Mouse (Mus musculus) heart, postnatal 25 days (tissue): Measurements from ENCODE around the gene Kcnk1. TPM values are rescaled to one million over a fixed set of nuclear protein-coding genes. Genes with fewer than 3 reads are reported as not detected.

Experiments used
- DNase-seq: peaks from one replicate; pipeline ENCODE4 v3.0.0; 2022; ENCODE audit warnings: low spot score
- intact Hi-C: fragments of 180-260 bp; cut with DNase I; formaldehyde crosslinking; loops from one replicate; pipeline ENCODE4 v1.15.1; 2025
- total RNA-seq, 2 experiments: library from RNA; stranded (reverse); gene quantifications; 2 replicates each; pipeline ENCODE4 v1.2.3; 2021

Kcnk1 gene
- total RNA-seq, 2 experiments from 2014 or later = 0.18 TPM; not detected in 1

DNA sequence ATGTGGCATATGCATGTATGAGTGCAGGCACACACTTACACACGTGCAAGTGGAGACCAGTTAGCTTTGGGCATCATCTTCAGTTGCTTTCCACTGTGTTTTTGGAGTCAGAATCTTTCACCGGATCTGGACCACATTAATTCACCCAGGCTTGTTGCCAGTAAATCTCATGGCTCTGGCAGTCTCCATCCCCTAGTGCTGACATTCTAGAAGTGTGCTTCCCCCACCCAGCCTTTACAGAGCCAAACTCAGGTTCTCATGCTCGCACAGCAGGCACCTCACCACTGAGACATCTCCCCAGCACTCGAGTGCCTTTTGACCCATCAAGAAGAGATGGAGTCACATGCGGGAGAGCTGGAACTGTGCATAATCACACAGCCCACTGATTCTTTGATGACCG, 37.8 kb downstream of the Kcnk1 start:
- intact Hi-C loops = no loop called here
- DNase-seq = no peak

DNA sequence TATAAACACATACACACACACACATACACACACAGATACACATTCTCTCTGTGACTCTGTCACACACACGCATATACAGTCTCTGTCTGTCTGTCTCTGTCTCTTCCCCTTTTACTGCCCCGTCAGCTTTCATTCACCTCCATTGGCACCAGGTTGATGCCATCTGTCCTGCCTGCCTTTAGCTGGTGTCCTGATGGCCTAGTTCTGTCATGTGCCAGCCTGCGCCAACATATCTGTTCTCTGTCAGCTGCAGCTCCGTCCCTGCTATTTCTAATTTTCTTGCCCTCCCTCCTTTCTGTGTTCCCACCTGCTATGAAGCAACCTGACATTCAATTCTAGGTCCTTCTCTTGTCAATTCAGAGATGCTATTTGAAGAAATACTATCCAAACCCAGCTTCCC, 40.1 kb downstream of the Kcnk1 start:
- DNase-seq = no peak
- intact Hi-C loops = no loop called here

DNA sequence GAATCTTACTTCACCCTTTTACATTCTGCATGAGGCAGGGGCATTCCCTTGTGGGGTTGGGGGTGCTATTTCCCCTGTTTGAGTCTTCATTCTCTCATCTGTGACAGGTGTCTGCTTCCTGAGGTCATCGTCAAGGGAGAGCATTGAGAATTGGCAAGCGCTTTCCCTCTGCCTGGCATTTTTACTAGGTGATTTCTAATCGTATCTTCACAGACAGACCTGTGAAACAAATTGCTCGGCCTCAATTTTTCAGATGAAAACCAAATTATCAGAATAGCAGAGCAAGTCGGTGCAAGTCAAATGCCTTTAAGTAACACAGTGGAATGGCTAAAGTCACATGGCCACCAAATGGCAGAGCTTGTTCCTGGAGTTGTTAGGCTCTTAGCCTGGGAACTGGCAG, 41.4 kb downstream of the Kcnk1 start:
- intact Hi-C loops = loop anchor here (2.0 kb wide), 1 partner anchor 50 kb away; no protein-coding TSS in a partner anchor
- no peak for DNase-seq

DNA sequence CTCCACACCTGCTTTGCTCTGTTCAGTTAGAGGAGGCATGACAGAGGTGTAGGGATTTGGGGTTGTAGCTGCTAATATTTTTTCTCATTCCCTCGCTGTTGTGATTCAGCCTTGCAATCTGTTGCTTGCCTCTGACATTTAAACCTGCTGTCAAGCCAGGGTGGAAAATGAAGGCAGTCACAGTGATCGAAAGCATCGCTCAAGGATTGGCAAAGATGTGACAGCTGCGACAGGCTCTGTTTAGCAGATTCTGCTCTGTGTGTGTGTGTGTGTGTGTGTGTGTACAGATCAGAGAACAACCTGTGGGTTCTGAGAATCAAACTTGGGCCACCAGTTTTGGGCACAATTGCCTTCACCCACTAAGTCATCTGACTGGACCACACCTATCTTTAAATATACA, 50.8 kb downstream of the Kcnk1 start:
- DNase-seq = no peak
- intact Hi-C loops = no loop called here

DNA sequence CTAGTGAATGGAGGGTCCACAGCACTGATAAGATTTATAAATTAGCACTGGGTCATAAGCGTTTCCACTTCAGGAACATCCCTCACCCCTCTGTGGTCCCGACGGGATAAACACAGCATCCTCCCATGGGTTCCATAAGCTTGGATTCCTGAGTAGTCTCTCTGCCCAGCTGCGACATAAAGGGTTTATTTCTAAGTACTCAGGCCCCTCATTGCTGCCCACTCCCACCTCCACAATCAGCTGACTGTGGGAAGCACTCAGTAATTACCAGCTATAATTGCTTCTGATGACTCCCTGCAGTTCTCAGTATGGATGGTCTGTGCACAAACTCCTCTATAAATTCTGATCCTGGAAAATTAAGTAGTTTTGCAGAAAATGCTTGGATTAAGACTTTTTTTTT, 58.9 kb downstream of the Kcnk1 start:
- intact Hi-C loops = no loop called here
- DNase-seq = no peak

DNA sequence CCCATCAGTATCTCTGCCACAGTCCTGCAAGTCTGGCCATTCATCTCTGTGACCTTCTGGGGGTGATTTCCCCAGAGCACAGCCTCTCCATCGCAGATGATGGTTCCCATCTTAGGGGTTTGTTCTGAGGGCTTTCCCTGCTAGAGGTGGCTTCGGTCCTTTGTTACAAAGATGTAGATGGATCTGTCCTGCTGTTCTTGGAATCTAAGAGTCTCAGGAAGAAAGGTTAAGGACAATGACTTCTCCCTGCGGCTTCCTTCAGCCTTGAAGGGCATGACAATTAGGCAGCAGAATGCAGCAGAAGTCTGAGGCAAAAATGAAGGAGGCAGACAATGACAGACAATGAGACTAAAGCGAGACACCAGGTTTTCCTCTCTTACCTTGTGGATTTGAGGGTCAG, 63.9 kb downstream of the Kcnk1 start:
- intact Hi-C loops = no loop called here
- DNase-seq = no peak

DNA sequence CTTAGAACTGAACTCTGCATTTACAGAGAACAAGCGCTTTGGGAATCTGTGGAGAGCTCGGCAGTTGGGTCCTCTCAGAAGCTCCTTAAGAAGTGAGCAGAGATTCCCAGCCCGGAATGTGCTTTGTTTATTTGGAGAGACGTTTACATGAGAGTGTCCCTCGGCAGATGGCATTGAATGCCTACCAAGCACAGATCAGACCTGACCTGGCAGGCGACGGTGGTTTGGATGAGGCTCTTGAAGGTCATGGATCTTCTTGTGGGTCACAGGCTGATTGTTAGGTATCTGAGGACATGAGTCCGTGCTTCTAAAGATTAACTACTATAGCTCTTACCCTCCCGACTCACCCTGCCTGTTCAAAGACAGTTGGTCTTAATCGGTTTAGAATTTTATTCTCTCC, 67.9 kb downstream of the Kcnk1 start:
- intact Hi-C loops = no loop called here

DNA sequence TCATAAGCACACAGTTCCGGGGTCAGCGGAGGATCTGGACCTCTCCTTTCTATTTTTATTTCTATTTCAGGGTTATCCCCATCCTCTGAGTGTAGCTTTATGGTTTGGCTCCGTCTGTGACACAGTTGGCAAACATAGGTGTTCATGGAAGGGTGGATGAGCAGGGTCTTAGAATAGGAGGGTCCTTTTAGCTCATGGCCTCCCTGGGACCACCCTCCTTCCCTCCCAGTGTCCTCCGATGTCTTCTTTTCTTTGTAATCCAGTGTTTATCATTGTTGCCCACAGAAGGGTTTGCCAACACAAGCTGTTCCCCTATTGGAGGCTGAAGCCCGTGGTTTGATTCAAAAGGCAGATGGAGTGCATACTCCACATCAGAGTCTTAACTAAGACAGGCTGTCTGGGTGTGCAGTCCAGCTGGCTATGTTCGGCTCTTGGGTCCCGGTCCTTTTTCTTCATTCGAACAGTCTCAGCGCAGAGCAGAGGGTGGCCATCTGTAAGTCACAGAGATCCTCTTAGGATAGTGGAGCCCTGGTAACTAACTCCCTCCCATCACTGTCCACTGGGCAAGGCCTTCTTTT, 69.0 kb downstream of the Kcnk1 start:
- intact Hi-C loops = no loop called here
- no peak for DNase-seq

More for the DNA sequence above, 67.9 kb downstream of the Kcnk1 start:
- DNase-seq = no peak

DNA sequence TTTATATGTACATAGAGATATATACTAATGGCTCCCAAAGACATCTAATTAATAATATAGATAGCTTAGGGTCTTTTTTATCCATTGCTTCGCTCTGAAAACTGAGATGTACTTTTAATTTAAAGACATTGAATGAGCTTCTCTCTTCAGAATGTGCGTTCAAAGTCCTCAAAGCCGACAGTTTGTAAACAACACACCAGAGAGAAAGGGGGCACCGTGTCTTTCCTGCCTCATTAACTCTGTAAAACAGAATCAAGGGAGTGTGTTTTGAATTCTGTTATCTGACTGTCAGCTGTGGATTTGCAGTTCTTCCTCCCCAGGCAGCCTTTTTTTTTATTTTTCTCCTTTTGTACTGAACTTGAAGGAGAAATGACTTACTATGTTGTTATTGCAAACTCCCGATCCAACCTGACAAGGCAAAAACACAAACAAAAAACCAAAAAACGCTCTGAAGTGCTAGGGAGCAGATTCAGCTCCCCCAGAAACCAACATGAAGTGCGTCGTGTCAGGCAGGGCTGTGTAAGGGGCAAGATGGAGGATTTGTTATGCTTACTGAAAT, 69.7 kb downstream of the Kcnk1 start:
- intact Hi-C loops = no loop called here
- no peak for DNase-seq

DNA sequence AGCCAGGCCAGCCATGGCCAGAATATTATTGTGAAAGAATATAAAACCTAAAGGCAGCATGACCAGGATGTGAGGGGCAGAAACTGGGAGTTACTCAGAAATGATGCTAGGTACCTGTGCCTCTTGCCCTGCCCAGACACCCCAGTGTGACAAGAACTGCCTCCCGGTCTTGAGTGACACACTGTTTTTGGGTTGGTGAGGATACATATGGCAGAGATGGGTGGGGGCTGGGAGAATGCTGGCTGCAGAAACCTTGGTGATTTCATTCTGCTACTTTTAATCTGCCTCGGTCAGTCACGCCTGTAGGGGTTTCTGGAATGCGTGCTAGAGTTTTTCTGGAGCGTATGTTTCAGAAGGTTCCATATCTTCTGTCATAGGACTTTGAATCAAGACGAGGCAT, 72.3 kb downstream of the Kcnk1 start:
- DNase-seq = no peak
- intact Hi-C loops = no loop called here

DNA sequence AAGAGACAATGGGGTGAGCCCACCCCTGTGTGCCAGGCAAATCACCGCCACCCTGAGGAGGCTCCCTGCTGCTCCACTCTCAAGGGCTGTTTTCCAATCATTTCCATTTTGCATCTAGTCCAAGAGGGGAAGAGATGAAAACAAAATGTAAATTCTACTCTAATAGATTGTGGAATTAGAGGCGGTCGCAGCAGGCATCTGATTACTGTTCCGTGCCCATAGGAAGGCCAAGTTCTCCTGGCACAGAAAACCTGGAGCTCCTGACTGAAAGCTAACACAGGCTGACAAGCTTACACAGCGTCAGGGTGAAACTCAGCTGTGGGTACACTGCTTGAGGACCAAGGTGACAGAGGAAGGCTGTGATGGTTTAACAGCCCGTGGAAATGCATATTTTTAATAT, 73.2 kb downstream of the Kcnk1 start:
- intact Hi-C loops = no loop called here
- no peak for DNase-seq

DNA sequence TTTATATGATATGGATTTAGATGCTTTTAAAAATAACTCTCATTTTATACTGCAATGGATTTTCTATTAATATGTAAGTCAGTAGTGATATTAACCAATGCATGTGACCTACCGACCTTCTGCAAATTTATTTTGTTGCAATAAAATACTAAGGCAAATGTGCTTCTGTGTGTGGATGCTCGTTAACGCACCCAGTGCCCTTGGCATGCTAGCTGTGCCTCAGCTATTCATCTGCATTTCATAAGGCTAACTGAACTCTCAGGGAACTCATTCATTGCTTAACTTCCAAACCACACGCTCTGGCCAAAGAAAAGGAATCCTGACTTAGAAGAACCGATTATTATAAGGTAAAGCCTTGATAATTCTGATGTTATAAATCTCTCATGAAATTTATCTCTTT, 77.7 kb downstream of the Kcnk1 start:
- DNase-seq = no peak
- intact Hi-C loops = loop anchor here (10.0 kb wide), 1 partner anchor 182 kb away; no protein-coding TSS in a partner anchor

DNA sequence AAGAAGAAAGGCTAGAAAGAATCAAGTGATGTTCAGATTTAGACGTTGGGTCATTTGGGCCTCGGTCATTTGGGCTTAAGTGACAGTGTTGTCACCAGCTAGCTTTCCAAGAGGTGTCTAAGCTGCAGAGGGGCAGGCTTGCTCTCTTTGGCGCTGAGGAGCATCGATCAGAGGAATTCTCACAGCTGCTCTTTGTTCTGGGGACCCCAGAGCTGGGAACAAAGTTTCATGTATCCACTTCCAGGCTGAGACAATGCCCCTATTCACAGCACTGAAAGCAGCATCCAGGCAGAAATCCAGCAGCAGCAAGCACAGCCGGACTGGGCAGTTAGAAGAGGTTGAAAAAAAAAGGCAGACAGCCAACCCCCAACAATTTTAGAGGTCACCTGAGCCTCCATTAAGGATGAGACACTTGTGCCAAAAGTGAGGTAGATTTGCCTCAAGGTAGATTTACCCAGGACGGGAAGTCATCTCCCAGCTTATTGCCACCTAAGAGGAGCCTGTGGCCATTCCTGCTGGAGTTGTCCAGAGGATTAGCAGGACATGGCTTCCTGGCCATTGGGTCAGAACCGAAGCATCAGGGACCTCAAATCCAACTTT, 78.3 kb downstream of the Kcnk1 start:
- DNase-seq = no peak
- intact Hi-C loops = loop anchor here (10.0 kb wide), 1 partner anchor 182 kb away; no protein-coding TSS in a partner anchor

DNA sequence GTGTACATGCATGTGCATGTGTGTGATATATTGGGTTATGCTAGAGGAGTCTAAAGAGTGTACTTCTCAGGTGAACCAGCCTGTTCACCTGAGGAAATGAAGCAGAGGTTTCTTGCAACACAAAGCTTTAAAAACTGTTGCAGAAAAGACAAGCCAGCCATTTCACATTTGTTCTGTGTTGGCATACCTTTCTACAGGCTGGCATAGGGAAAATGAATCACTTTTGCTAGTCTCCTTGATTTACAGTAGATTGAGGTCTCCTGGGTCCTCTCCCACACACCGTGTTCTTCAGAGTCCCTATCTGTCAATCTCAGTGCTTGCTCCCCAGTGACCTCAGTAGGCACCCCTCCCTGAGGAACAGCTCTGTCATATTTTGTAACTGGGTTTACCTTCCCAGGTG, 79.1 kb downstream of the Kcnk1 start:
- intact Hi-C loops = loop anchor here (10.0 kb wide), 1 partner anchor 181 kb away; no protein-coding TSS in a partner anchor
- no peak for DNase-seq

DNA sequence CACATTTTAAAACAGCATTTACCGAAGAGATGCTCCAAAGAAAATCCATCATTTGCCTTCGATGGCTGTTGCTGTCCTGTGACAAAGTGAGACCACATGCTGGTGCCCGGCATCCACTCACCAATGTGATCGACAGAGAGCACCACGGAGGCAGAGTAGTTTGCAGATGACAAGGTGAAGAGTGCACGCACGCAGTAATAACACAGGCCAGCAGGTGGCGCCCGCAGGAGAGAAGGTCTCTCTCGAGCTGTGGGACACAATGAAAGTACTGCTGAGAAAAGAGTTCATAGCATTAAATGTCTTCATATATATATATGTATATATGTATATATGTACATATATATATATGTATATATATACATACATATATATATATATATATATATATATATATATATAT, 80.4 kb downstream of the Kcnk1 start:
- intact Hi-C loops = loop anchor here (5.0 to 10.0 kb wide), 2 partner anchors 179 to 897 kb away; partner anchors contain the start of gene Rbm34
- no peak for DNase-seq

Other genes starting within 250 kb of the Kcnk1 start
- under 1 TPM; 0.44 to 0.50 TPM for gene Pcnx2, start 96.9 kb upstream of the Kcnk1 start, total RNA-seq
- under 1 TPM; 0.60 to 0.73 TPM for gene Map3k21, start 84.7 kb upstream of the Kcnk1 start, total RNA-seq